Mouse (Mus musculus): Measurements from ENCODE around the gene Gpatch2. TPM values are rescaled to one million over a fixed set of nuclear protein-coding genes. Genes with fewer than 3 reads are reported as not detected.

Gpatch2 gene
- polyA plus RNA-seq, 1 experiment from 2014 or later = 21.9 TPM

GRCm38 (mm10) chr1:187291480-187292394 is 76.4 kb downstream of the Gpatch2 start:
- 92% methylated on average over 10 of the region's 10 CpGs for WGBS
- H3K4me3 ChIP-seq (replicated peaks; ENCODE audit: low read depth, low read length) = no peak overlapping the region
- DNase-seq = no peak

GRCm38 (mm10) chr1:187292395-187292749 is 77.1 kb downstream of the Gpatch2 start:
- Histone ChIP-seq H3K4me2 (ENCODE audit: low read length) (no peak overlapping the region), H3K27me3 (ENCODE audit: control insufficient read depth, insufficient read depth, low read length) (no peaks in the 10 kb centered on the region), H3K9me3 (ENCODE audit: control insufficient read depth, low read length) (no peaks in the 10 kb centered on the region), H3K36me3 (ENCODE audit: control insufficient read depth, insufficient read depth, low read length) (no peaks in the 10 kb centered on the region), H3K27ac (replicated peaks; ENCODE audit: low read depth, low read length) (no peak overlapping the region), H3K9ac (replicated peaks; ENCODE audit: low read length) (no peak overlapping the region), H3K4me3 (replicated peaks; ENCODE audit: low read depth, low read length) (no peak overlapping the region), H3K4me1 (ENCODE audit: control insufficient read depth, insufficient read depth, low read length) (no peaks in the 10 kb centered on the region)
- DNase-seq (no peak), ATAC-seq (ENCODE audit: low FRiP score, low TSS enrichment) (no peak)
- 91% methylated on average over 3 of the region's 3 CpGs for WGBS

More at GRCm38 (mm10) chr1:187291480-187292394, 76.4 kb downstream of the Gpatch2 start:
- H3K36me3 ChIP-seq (ENCODE audit: control insufficient read depth, insufficient read depth, low read length) = no peaks in the 10 kb centered on the region
- no peak for ATAC-seq (ENCODE audit: low FRiP score, low TSS enrichment)
- H3K27ac ChIP-seq (replicated peaks; ENCODE audit: low read depth, low read length) = no peak overlapping the region
- no peak overlapping the region for H3K4me2 ChIP-seq (ENCODE audit: low read length)
- no peaks in the 10 kb centered on the region for H3K4me1 ChIP-seq (ENCODE audit: control insufficient read depth, insufficient read depth, low read length)
- H3K9ac ChIP-seq (replicated peaks; ENCODE audit: low read length) = no peak overlapping the region
- no peaks in the 10 kb centered on the region for H3K9me3 ChIP-seq (ENCODE audit: control insufficient read depth, low read length)
- no peaks in the 10 kb centered on the region for H3K27me3 ChIP-seq (ENCODE audit: control insufficient read depth, insufficient read depth, low read length)

GRCm38 (mm10) chr1:187293233-187293632 is 77.9 kb downstream of the Gpatch2 start:
- no peak overlapping the region for H3K4me2 ChIP-seq (ENCODE audit: low read length)
- H3K27ac ChIP-seq (replicated peaks; ENCODE audit: low read depth, low read length) = no peak overlapping the region
- no peak overlapping the region for H3K4me3 ChIP-seq (replicated peaks; ENCODE audit: low read depth, low read length)
- ATAC-seq (ENCODE audit: low FRiP score, low TSS enrichment) = no peak
- no peaks in the 10 kb centered on the region for H3K36me3 ChIP-seq (ENCODE audit: control insufficient read depth, insufficient read depth, low read length)
- H3K9me3 ChIP-seq (ENCODE audit: control insufficient read depth, low read length) = no peaks in the 10 kb centered on the region
- no peaks in the 10 kb centered on the region for H3K4me1 ChIP-seq (ENCODE audit: control insufficient read depth, insufficient read depth, low read length)
- 94% methylated on average over 3 of the region's 3 CpGs for WGBS
- no peaks in the 10 kb centered on the region for H3K27me3 ChIP-seq (ENCODE audit: control insufficient read depth, insufficient read depth, low read length)
- H3K9ac ChIP-seq (replicated peaks; ENCODE audit: low read length) = no peak overlapping the region
- no peak for DNase-seq

GRCm38 (mm10) chr1:187294522-187294921 is 79.2 kb downstream of the Gpatch2 start:
- H3K36me3 ChIP-seq (ENCODE audit: control insufficient read depth, insufficient read depth, low read length) = no peaks in the 10 kb centered on the region
- no peaks in the 10 kb centered on the region for H3K27me3 ChIP-seq (ENCODE audit: control insufficient read depth, insufficient read depth, low read length)
- DNase-seq = no peak
- no peak overlapping the region for H3K4me3 ChIP-seq (replicated peaks; ENCODE audit: low read depth, low read length)
- H3K27ac ChIP-seq (replicated peaks; ENCODE audit: low read depth, low read length) = no peak overlapping the region
- no peaks in the 10 kb centered on the region for H3K4me1 ChIP-seq (ENCODE audit: control insufficient read depth, insufficient read depth, low read length)
- H3K4me2 ChIP-seq (ENCODE audit: low read length) = no peak overlapping the region
- H3K9me3 ChIP-seq (ENCODE audit: control insufficient read depth, low read length) = no peaks in the 10 kb centered on the region
- no peak overlapping the region for H3K9ac ChIP-seq (replicated peaks; ENCODE audit: low read length)
- WGBS = 85% methylated on average over 5 of the region's 5 CpGs
- ATAC-seq (ENCODE audit: low FRiP score, low TSS enrichment) = no peak

GRCm38 (mm10) chr1:187295038-187295559 is 79.8 kb downstream of the Gpatch2 start:
- no peak overlapping the region for H3K4me3 ChIP-seq (replicated peaks; ENCODE audit: low read depth, low read length)
- H3K27me3 ChIP-seq (ENCODE audit: control insufficient read depth, insufficient read depth, low read length) = no peaks in the 10 kb centered on the region
- H3K4me2 ChIP-seq (ENCODE audit: low read length) = no peak overlapping the region
- no peak overlapping the region for H3K9ac ChIP-seq (replicated peaks; ENCODE audit: low read length)
- H3K36me3 ChIP-seq (ENCODE audit: control insufficient read depth, insufficient read depth, low read length) = no peaks in the 10 kb centered on the region
- 96% methylated on average over 6 of the region's 6 CpGs for WGBS
- no peak overlapping the region for H3K27ac ChIP-seq (replicated peaks; ENCODE audit: low read depth, low read length)
- H3K9me3 ChIP-seq (ENCODE audit: control insufficient read depth, low read length) = no peaks in the 10 kb centered on the region
- no peaks in the 10 kb centered on the region for H3K4me1 ChIP-seq (ENCODE audit: control insufficient read depth, insufficient read depth, low read length)
- ATAC-seq (ENCODE audit: low FRiP score, low TSS enrichment) = no peak
- DNase-seq = no peak

- no peak overlapping the region for H3K27ac ChIP-seq (replicated peaks; ENCODE audit: low read depth, low read length)
- 96% methylated on average over 1 of the region's 1 CpGs for WGBS
- no peak overlapping the region for H3K9ac ChIP-seq (replicated peaks; ENCODE audit: low read length)
- DNase-seq (no peak), ATAC-seq (ENCODE audit: low FRiP score, low TSS enrichment) (no peak)
- peaks cover 5% of the 10 kb centered on the region; the same call in 1 of the 2 replicates for H3K4me1 ChIP-seq (ENCODE audit: control insufficient read depth, insufficient read depth, low read length)
- no peak overlapping the region for H3K4me2 ChIP-seq (ENCODE audit: low read length)
- H3K4me3 ChIP-seq (replicated peaks; ENCODE audit: low read depth, low read length) = no peak overlapping the region
- no peaks in the 10 kb centered on the region for H3K27me3 ChIP-seq (ENCODE audit: control insufficient read depth, insufficient read depth, low read length)
- no peaks in the 10 kb centered on the region for H3K9me3 ChIP-seq (ENCODE audit: control insufficient read depth, low read length)
- no peaks in the 10 kb centered on the region for H3K36me3 ChIP-seq (ENCODE audit: control insufficient read depth, insufficient read depth, low read length)
These were observed 80.4 kb downstream of the Gpatch2 start for GRCm38 (mm10) chr1:187295711-187296110.

- Histone ChIP-seq H3K27me3 (ENCODE audit: control insufficient read depth, insufficient read depth, low read length) (no peaks in the 10 kb centered on the region), H3K4me3 (replicated peaks; ENCODE audit: low read depth, low read length) (no peak overlapping the region), H3K9me3 (ENCODE audit: control insufficient read depth, low read length) (no peaks in the 10 kb centered on the region), H3K4me2 (ENCODE audit: low read length) (no peak overlapping the region), H3K27ac (replicated peaks; ENCODE audit: low read depth, low read length) (no peak overlapping the region), H3K36me3 (ENCODE audit: control insufficient read depth, insufficient read depth, low read length) (no peaks in the 10 kb centered on the region), H3K9ac (replicated peaks; ENCODE audit: low read length) (no peak overlapping the region), H3K4me1 (ENCODE audit: control insufficient read depth, insufficient read depth, low read length) (peaks cover 8% of the 10 kb centered on the region; the same call in 1 of the 2 replicates)
- WGBS = 71% methylated on average over 4 of the region's 4 CpGs
- DNase-seq = peak; percentile 52
- ATAC-seq (ENCODE audit: low FRiP score, low TSS enrichment) = no peak
These were observed 83.9 kb downstream of the Gpatch2 start for GRCm38 (mm10) chr1:187299236-187299635.

- Histone ChIP-seq H3K4me1 (ENCODE audit: control insufficient read depth, insufficient read depth, low read length) (peaks cover 8% of the 10 kb centered on the region; the same call in 1 of the 2 replicates), H3K4me2 (ENCODE audit: low read length) (no peak overlapping the region), H3K27me3 (ENCODE audit: control insufficient read depth, insufficient read depth, low read length) (no peaks in the 10 kb centered on the region), H3K4me3 (replicated peaks; ENCODE audit: low read depth, low read length) (no peak overlapping the region), H3K36me3 (ENCODE audit: control insufficient read depth, insufficient read depth, low read length) (no peaks in the 10 kb centered on the region), H3K9me3 (ENCODE audit: control insufficient read depth, low read length) (no peaks in the 10 kb centered on the region), H3K27ac (replicated peaks; ENCODE audit: low read depth, low read length) (no peak overlapping the region), H3K9ac (replicated peaks; ENCODE audit: low read length) (no peak overlapping the region)
- DNase-seq (peak; percentile 52), ATAC-seq (ENCODE audit: low FRiP score, low TSS enrichment) (no peak)
- WGBS = 36% methylated on average over 5 of the region's 5 CpGs
These were observed 85.3 kb downstream of the Gpatch2 start for GRCm38 (mm10) chr1:187300626-187301025.

GRCm38 (mm10) chr1:187303221-187303620 is 87.9 kb downstream of the Gpatch2 start:
- Histone ChIP-seq H3K4me2 (ENCODE audit: low read length) (no peak overlapping the region), H3K9me3 (ENCODE audit: control insufficient read depth, low read length) (no peaks in the 10 kb centered on the region), H3K4me3 (replicated peaks; ENCODE audit: low read depth, low read length) (no peak overlapping the region), H3K4me1 (ENCODE audit: control insufficient read depth, insufficient read depth, low read length) (peaks cover 8% of the 10 kb centered on the region; the same call in 1 of the 2 replicates), H3K27ac (replicated peaks; ENCODE audit: low read depth, low read length) (no peak overlapping the region), H3K27me3 (ENCODE audit: control insufficient read depth, insufficient read depth, low read length) (no peaks in the 10 kb centered on the region), H3K9ac (replicated peaks; ENCODE audit: low read length) (no peak overlapping the region), H3K36me3 (ENCODE audit: control insufficient read depth, insufficient read depth, low read length) (no peaks in the 10 kb centered on the region)
- DNase-seq (peak; percentile 45), ATAC-seq (ENCODE audit: low FRiP score, low TSS enrichment) (no peak; the same call in 1 of the 2 replicates)
- WGBS = 68% methylated on average over 10 of the region's 10 CpGs
